Mouse (Mus musculus) embryonic facial prominence, embryonic 13.5 days (tissue): ENCODE results near the gene Trip11. TPM values are rescaled to one million over a fixed set of nuclear protein-coding genes. Genes with fewer than 3 reads are reported as not detected.

Experiments
- ATAC-seq: fragments of 200-750 bp; cut with Nextera tagmentation; 2 replicates; pipeline ENCODE4 v1.8.0; 2017; ENCODE audit warnings: low read depth; ENCODE audit not compliant: insufficient number of reproducible peaks, insufficient read depth, low FRiP score, low TSS enrichment
- H3K27ac ChIP-seq: fragments of 300-500 bp; sonication (generic); 2 replicates; pipeline ENCODE4 v1.5.1; 2015; ENCODE audit warnings: moderate library complexity, mild to moderate bottlenecking, inconsistent platforms
- H3K27me3 ChIP-seq: fragments of 300-500 bp; sonication (generic); 2 replicates; pipeline ENCODE4 v1.6.1; 2015; ENCODE audit warnings: mild to moderate bottlenecking, inconsistent platforms
- H3K36me3 ChIP-seq: fragments of 300-500 bp; sonication (generic); 2 replicates; pipeline ENCODE4 v1.6.1; 2015; ENCODE audit warnings: mild to moderate bottlenecking, inconsistent platforms
- H3K4me1 ChIP-seq: fragments of 300-500 bp; sonication (generic); 2 replicates; pipeline ENCODE4 v1.6.1; 2015; ENCODE audit warnings: inconsistent platforms
- H3K4me2 ChIP-seq: fragments of 300-500 bp; sonication (generic); 2 replicates; pipeline ENCODE4 v1.6.1; 2015; ENCODE audit warnings: moderate library complexity, mild to moderate bottlenecking, inconsistent platforms
- H3K4me3 ChIP-seq: fragments of 300-500 bp; sonication (generic); 2 replicates; pipeline ENCODE4 v1.5.1; 2015; ENCODE audit warnings: mild to moderate bottlenecking, inconsistent platforms
- H3K9ac ChIP-seq: fragments of 300-500 bp; sonication (generic); 2 replicates; pipeline ENCODE4 v1.6.1; 2015; ENCODE audit warnings: mild to moderate bottlenecking, inconsistent platforms
- H3K9me3 ChIP-seq: fragments of 300-500 bp; sonication (generic); 2 replicates; pipeline ENCODE4 v1.6.1; 2016; ENCODE audit warnings: inconsistent platforms
- WGBS: fragments of 180-500 bp; shearing (Covaris S2); methylation state at CpG from one replicate; pipeline ENCODE4 v1.1.7; 2015; ENCODE audit warnings: mixed read lengths; 5-methylcytosine and 5-hydroxymethylcytosine counted together
- polyA plus RNA-seq: library from polyadenylated mRNA; unstranded; fragments of >200 nt; fragmentation: Nextera tagmentation; extraction: Ambion mirVana; gene quantifications from 2 replicates; pipeline ENCODE4 v1.2.1, GENCODE M21; 2015

Trip11 gene
- polyA plus RNA-seq, 1 experiment from 2014 or later: 35.3 TPM

- no peak overlapping the region for H3K9ac ChIP-seq
- no peak for ATAC-seq
- no peaks in the 10 kb centered on the region for H3K9me3 ChIP-seq
- no peak overlapping the region for H3K27ac ChIP-seq
- WGBS: 83% methylated on average over 1 of the region's 1 CpGs
- no peaks in the 10 kb centered on the region for H3K4me1 ChIP-seq
- H3K27me3 ChIP-seq: no peaks in the 10 kb centered on the region
- no peak overlapping the region for H3K4me3 ChIP-seq
- H3K4me2 ChIP-seq: no peak overlapping the region
- H3K36me3 ChIP-seq: peaks cover 83% of the 10 kb centered on the region
Observed at GRCm38 (mm10) chr12:101928423-101928822, 15.4 kb upstream of the Trip11 start.

GRCm38 (mm10) chr12:101922313-101922712 is 9.2 kb upstream of the Trip11 start:
- no peaks in the 10 kb centered on the region for H3K4me1 ChIP-seq
- ATAC-seq: no peak
- H3K36me3 ChIP-seq: peaks cover 39% of the 10 kb centered on the region
- H3K27ac ChIP-seq: 0 out of 2 replicates have a peak overlapping the region, but pooled peaks have one; percentile 17
- H3K27me3 ChIP-seq: no peaks in the 10 kb centered on the region
- H3K4me3 ChIP-seq: no peak overlapping the region
- H3K9me3 ChIP-seq: no peaks in the 10 kb centered on the region
- H3K9ac ChIP-seq: no peak overlapping the region
- WGBS: 57% methylated on average over 6 of the region's 6 CpGs
- no peak overlapping the region for H3K4me2 ChIP-seq

GRCm38 (mm10) chr12:101919847-101920246 is 6.8 kb upstream of the Trip11 start:
- Histone ChIP-seq H3K4me1 (no peaks in the 10 kb centered on the region), H3K9ac (no peak overlapping the region), H3K4me2 (no peak overlapping the region), H3K4me3 (no peak overlapping the region), H3K36me3 (peaks cover 16% of the 10 kb centered on the region), H3K27ac (no peak overlapping the region), H3K9me3 (no peaks in the 10 kb centered on the region), H3K27me3 (no peaks in the 10 kb centered on the region)
- WGBS: 81% methylated on average over 3 of the region's 3 CpGs
- ATAC-seq: no peak

GRCm38 (mm10) chr12:101917165-101917564 is 4.1 kb upstream of the Trip11 start:
- no peaks in the 10 kb centered on the region for H3K9me3 ChIP-seq
- H3K36me3 ChIP-seq: peaks cover under 1% of the 10 kb centered on the region; the same call in 1 of the 2 replicates
- H3K4me2 ChIP-seq: no peak overlapping the region
- 0 out of 2 replicates have a peak, but pooled peaks cover 5% of the 10 kb centered on the region for H3K4me1 ChIP-seq
- no peak overlapping the region for H3K4me3 ChIP-seq
- no peak overlapping the region for H3K9ac ChIP-seq
- H3K27me3 ChIP-seq: no peaks in the 10 kb centered on the region
- no peak for ATAC-seq
- no peak overlapping the region for H3K27ac ChIP-seq

- Histone ChIP-seq H3K4me1 (peaks cover 21% of the 10 kb centered on the region), H3K9ac (peak overlapping the region; percentile 95; the same call in 1 of the 2 replicates), H3K36me3 (peaks cover 16% of the 10 kb centered on the region), H3K9me3 (0 out of 2 replicates have a peak, but pooled peaks cover 4% of the 10 kb centered on the region), H3K27ac (no peak overlapping the region), H3K27me3 (no peaks in the 10 kb centered on the region), H3K4me2 (peak overlapping the region; percentile 74), H3K4me3 (peak overlapping the region; percentile 74)
- 87% methylated on average over 3 of the region's 3 CpGs for WGBS
- no peak for ATAC-seq
Observed at GRCm38 (mm10) chr12:101911346-101911745, 1.7 kb downstream of the Trip11 start.

GRCm38 (mm10) chr12:101910360-101910759 is 2.7 kb downstream of the Trip11 start:
- no peak for ATAC-seq
- H3K36me3 ChIP-seq: peaks cover 18% of the 10 kb centered on the region
- no peaks in the 10 kb centered on the region for H3K27me3 ChIP-seq
- 94% methylated on average over 6 of the region's 6 CpGs for WGBS
- no peak overlapping the region for H3K4me2 ChIP-seq
- no peak overlapping the region for H3K9ac ChIP-seq
- H3K4me1 ChIP-seq: peaks cover 29% of the 10 kb centered on the region
- H3K4me3 ChIP-seq: no peak overlapping the region
- H3K9me3 ChIP-seq: 0 out of 2 replicates have a peak, but pooled peaks cover 4% of the 10 kb centered on the region
- H3K27ac ChIP-seq: no peak overlapping the region

GRCm38 (mm10) chr12:101905817-101906216 is 7.2 kb downstream of the Trip11 start:
- no peak overlapping the region for H3K4me2 ChIP-seq
- ATAC-seq: no peak
- peaks cover 33% of the 10 kb centered on the region for H3K36me3 ChIP-seq
- no peak overlapping the region for H3K4me3 ChIP-seq
- 81% methylated on average over 12 of the region's 12 CpGs for WGBS
- H3K4me1 ChIP-seq: peaks cover 13% of the 10 kb centered on the region
- no peak overlapping the region for H3K9ac ChIP-seq
- H3K9me3 ChIP-seq: 0 out of 2 replicates have a peak, but pooled peaks cover 4% of the 10 kb centered on the region
- no peaks in the 10 kb centered on the region for H3K27me3 ChIP-seq
- no peak overlapping the region for H3K27ac ChIP-seq

- Histone ChIP-seq H3K27ac (no peak overlapping the region), H3K9me3 (0 out of 2 replicates have a peak, but pooled peaks cover 4% of the 10 kb centered on the region), H3K4me3 (no peak overlapping the region), H3K9ac (no peak overlapping the region), H3K27me3 (no peaks in the 10 kb centered on the region), H3K4me1 (peaks cover 8% of the 10 kb centered on the region; the same call in 1 of the 2 replicates), H3K4me2 (no peak overlapping the region), H3K36me3 (peaks cover 36% of the 10 kb centered on the region)
- WGBS: 82% methylated on average over 4 of the region's 4 CpGs
- ATAC-seq: no peak
Observed at GRCm38 (mm10) chr12:101904906-101905305, 8.2 kb downstream of the Trip11 start.

GRCm38 (mm10) chr12:101904170-101904569 is 8.9 kb downstream of the Trip11 start:
- peaks cover 34% of the 10 kb centered on the region for H3K36me3 ChIP-seq
- H3K4me3 ChIP-seq: no peak overlapping the region
- WGBS: 94% methylated on average over 3 of the region's 3 CpGs
- no peak overlapping the region for H3K4me2 ChIP-seq
- no peak for ATAC-seq
- H3K27ac ChIP-seq: no peak overlapping the region
- H3K9me3 ChIP-seq: 0 out of 2 replicates have a peak, but pooled peaks cover 4% of the 10 kb centered on the region
- H3K27me3 ChIP-seq: no peaks in the 10 kb centered on the region
- H3K4me1 ChIP-seq: peaks cover 8% of the 10 kb centered on the region; the same call in 1 of the 2 replicates
- no peak overlapping the region for H3K9ac ChIP-seq

- no peak for ATAC-seq
- Histone ChIP-seq H3K27me3 (no peaks in the 10 kb centered on the region), H3K9ac (no peak overlapping the region), H3K9me3 (no peaks in the 10 kb centered on the region), H3K4me3 (no peak overlapping the region), H3K27ac (no peak overlapping the region), H3K4me2 (no peak overlapping the region), H3K4me1 (no peaks in the 10 kb centered on the region), H3K36me3 (peaks cover 25% of the 10 kb centered on the region)
- 89% methylated on average over 2 of the region's 2 CpGs for WGBS
Observed at GRCm38 (mm10) chr12:101899671-101900245, 13.3 kb downstream of the Trip11 start.

GRCm38 (mm10) chr12:101898966-101899365 is 14.1 kb downstream of the Trip11 start:
- Histone ChIP-seq H3K4me1 (no peaks in the 10 kb centered on the region), H3K4me2 (no peak overlapping the region), H3K9me3 (no peaks in the 10 kb centered on the region), H3K36me3 (peaks cover 27% of the 10 kb centered on the region), H3K9ac (no peak overlapping the region), H3K27me3 (no peaks in the 10 kb centered on the region), H3K4me3 (no peak overlapping the region), H3K27ac (no peak overlapping the region)
- 96% methylated on average over 8 of the region's 8 CpGs for WGBS
- no peak for ATAC-seq

GRCm38 (mm10) chr12:101897113-101897512 is 16.0 kb downstream of the Trip11 start:
- no peak for ATAC-seq
- Histone ChIP-seq H3K27me3 (no peaks in the 10 kb centered on the region), H3K36me3 (peaks cover 35% of the 10 kb centered on the region), H3K4me3 (no peak overlapping the region), H3K9me3 (no peaks in the 10 kb centered on the region), H3K4me1 (no peaks in the 10 kb centered on the region), H3K4me2 (no peak overlapping the region), H3K9ac (no peak overlapping the region), H3K27ac (no peak overlapping the region)
- 79% methylated on average over 7 of the region's 7 CpGs for WGBS
